Mouse (Mus musculus) heart, embryonic 15.5 days (tissue): Measurements from ENCODE around the gene 2200002D01Rik. TPM values are rescaled to one million over a fixed set of nuclear protein-coding genes. Genes with fewer than 3 reads are reported as not detected.
A peak's percentile ranks its signal among the peaks of the same experiment; 100 is the strongest.

ENCODE experiments used
- ATAC-seq: fragments of 200-750 bp; cut with Nextera tagmentation; replicated peaks from 2 replicates; pipeline ENCODE4 v1.8.0; 2017; ENCODE audit warnings: low read depth, moderate TSS enrichment; ENCODE audit not compliant: insufficient number of reproducible peaks, insufficient read depth, low FRiP score
- H3K27ac ChIP-seq: fragments of 300-500 bp; sonication (generic); 2 replicates; pipeline ENCODE4 v1.5.1; 2015; ENCODE audit warnings: mild to moderate bottlenecking, inconsistent platforms
- H3K27me3 ChIP-seq: fragments of 300-500 bp; sonication (generic); 2 replicates; pipeline ENCODE4 v1.6.1; 2015; ENCODE audit warnings: inconsistent platforms
- H3K36me3 ChIP-seq: fragments of 300-500 bp; sonication (generic); 2 replicates; pipeline ENCODE4 v1.6.1; 2015; ENCODE audit warnings: mild to moderate bottlenecking, inconsistent platforms
- H3K4me1 ChIP-seq: fragments of 300-500 bp; sonication (generic); replicated peaks from 2 replicates; pipeline ENCODE4 v1.6.1; 2015; ENCODE audit warnings: inconsistent platforms
- H3K4me2 ChIP-seq: fragments of 300-500 bp; sonication (generic); 2 replicates; pipeline ENCODE4 v1.6.1; 2015; ENCODE audit warnings: inconsistent platforms, mild to moderate bottlenecking, moderate library complexity
- H3K4me3 ChIP-seq: fragments of 300-500 bp; sonication (generic); 2 replicates; pipeline ENCODE4 v1.5.1; 2015; ENCODE audit warnings: mild to moderate bottlenecking, inconsistent platforms
- H3K9ac ChIP-seq: fragments of 300-500 bp; sonication (generic); 2 replicates; pipeline ENCODE4 v1.6.1; 2015; ENCODE audit warnings: mild to moderate bottlenecking, inconsistent platforms
- H3K9me3 ChIP-seq: fragments of 300-500 bp; sonication (generic); replicated peaks from 2 replicates; pipeline ENCODE4 v1.6.1; 2016; ENCODE audit warnings: inconsistent platforms
- whole genome bisulfite sequencing: fragments of 180-500 bp; shearing (Covaris S2); methylation state at CpG from one replicate; pipeline ENCODE4 v1.1.7; 2015; ENCODE audit warnings: mixed read lengths; 5-methylcytosine and 5-hydroxymethylcytosine counted together
- polyA plus RNA-seq: library from polyadenylated mRNA; unstranded; fragments of >200 nt; fragmentation: Nextera tagmentation; extraction: Ambion mirVana; gene quantifications from 2 replicates; pipeline ENCODE4 v1.2.1, GENCODE M21; 2015

The 2200002D01Rik gene
- polyA plus RNA-seq, 1 experiment from 2014 or later, result 7.1 TPM

- H3K27me3 ChIP-seq, result peaks cover 18% of the 10 kb centered on the region
Observed at GRCm38 (mm10) chr7:29288942-29289638, 40.8 kb upstream of the 2200002D01Rik start, which contains the start of gene Ppp1r14a. Gene Ppp1r14a, plus strand, starts transcription at chr7:29289308.

GRCm38 (mm10) chr7:29288079-29288478, 39.8 kb upstream of the 2200002D01Rik start:
- H3K36me3 ChIP-seq, result no peaks in the 10 kb centered on the region
- H3K9me3 ChIP-seq, result no peaks in the 10 kb centered on the region
- no peak overlapping the region for H3K27ac ChIP-seq
- peaks cover 32% of the 10 kb centered on the region for H3K4me1 ChIP-seq
- H3K4me2 ChIP-seq, result no peak overlapping the region
- 92% methylated on average over 2 of the region's 2 CpGs for WGBS
- no peak overlapping the region for H3K4me3 ChIP-seq
- H3K27me3 ChIP-seq, result peaks cover 18% of the 10 kb centered on the region
- no peak for ATAC-seq
- no peak overlapping the region for H3K9ac ChIP-seq

More at GRCm38 (mm10) chr7:29288942-29289638, 40.8 kb upstream of the 2200002D01Rik start, which contains the start of gene Ppp1r14a:
- ATAC-seq, result peak; percentile 53; the same call in 1 of the 2 replicates
- Histone ChIP-seq H3K4me1 (peaks cover 37% of the 10 kb centered on the region), H3K9ac (peak within 1 kb of the TSS; percentile 62), H3K27ac (peak within 1 kb of the TSS; percentile 69), H3K36me3 (no peaks in the 10 kb centered on the region), H3K9me3 (no peaks in the 10 kb centered on the region), H3K4me2 (peak within 1 kb of the TSS; percentile 95), H3K4me3 (peak within 1 kb of the TSS; percentile 69)
- WGBS, result 2% methylated on average over 59 of the region's 59 CpGs

DNA sequence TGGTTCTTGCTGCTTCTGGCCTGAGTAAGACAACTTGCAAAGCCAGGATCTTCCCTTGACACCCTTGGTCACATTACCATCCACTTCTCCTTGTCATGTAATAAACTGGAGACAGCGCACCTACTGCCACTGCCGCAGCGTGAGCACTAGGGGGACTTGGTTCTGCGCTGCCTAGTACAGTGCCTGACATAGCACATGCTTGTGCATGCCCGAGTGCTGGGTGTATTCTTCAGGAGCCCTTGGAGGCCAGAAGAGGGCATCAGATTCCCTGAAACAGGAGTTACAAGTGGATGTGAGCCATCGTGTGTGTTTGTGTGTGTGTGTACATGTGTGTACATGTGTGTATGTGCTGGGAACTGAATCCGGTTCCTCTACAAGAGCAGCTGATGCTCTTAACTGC, 39.2 kb upstream of the 2200002D01Rik start:
- Histone ChIP-seq H3K4me1 (peaks cover 29% of the 10 kb centered on the region), H3K36me3 (no peaks in the 10 kb centered on the region), H3K27me3 (peaks cover 18% of the 10 kb centered on the region), H3K27ac (no peak overlapping the region), H3K4me2 (no peak overlapping the region), H3K4me3 (no peak overlapping the region), H3K9me3 (no peaks in the 10 kb centered on the region), H3K9ac (no peak overlapping the region)
- WGBS, result 85% methylated on average over 7 of the region's 7 CpGs
- no peak for ATAC-seq

DNA sequence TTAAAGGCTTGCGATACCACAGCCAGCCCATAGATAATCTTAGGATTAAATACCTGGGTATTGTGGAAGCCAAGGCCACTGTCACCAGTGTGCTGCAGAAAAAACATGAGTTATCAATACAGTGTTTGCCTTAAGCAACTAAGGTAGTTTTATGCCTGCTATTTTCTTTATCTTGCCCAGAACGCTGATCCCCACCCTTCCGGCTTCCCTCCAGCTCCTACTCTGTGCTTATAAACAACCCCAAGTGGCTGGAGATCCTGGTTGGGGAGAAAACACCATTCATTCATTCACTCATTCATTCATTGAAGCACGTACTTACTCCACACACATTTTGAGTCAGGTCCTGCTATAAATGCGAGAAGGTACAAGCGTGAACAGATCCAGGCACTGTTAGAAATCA, 36.3 kb upstream of the 2200002D01Rik start:
- Histone ChIP-seq H3K4me1 (peaks cover 28% of the 10 kb centered on the region), H3K4me2 (no peak overlapping the region), H3K9me3 (no peaks in the 10 kb centered on the region), H3K27me3 (peaks cover 18% of the 10 kb centered on the region), H3K4me3 (no peak overlapping the region), H3K36me3 (no peaks in the 10 kb centered on the region), H3K27ac (no peak overlapping the region), H3K9ac (no peak overlapping the region)
- no peak for ATAC-seq
- 84% methylated on average over 6 of the region's 6 CpGs for WGBS

- Histone ChIP-seq H3K9me3 (no peaks in the 10 kb centered on the region), H3K4me1 (peaks cover 22% of the 10 kb centered on the region), H3K4me2 (no peak overlapping the region), H3K36me3 (no peaks in the 10 kb centered on the region), H3K27me3 (peaks cover 14% of the 10 kb centered on the region), H3K27ac (no peak overlapping the region), H3K9ac (no peak overlapping the region), H3K4me3 (no peak overlapping the region)
- no peak for ATAC-seq
- 71% methylated on average over 4 of the region's 4 CpGs for WGBS
Observed at GRCm38 (mm10) chr7:29283876-29284275, 35.6 kb upstream of the 2200002D01Rik start.

- H3K9me3 ChIP-seq, result no peaks in the 10 kb centered on the region
- no peak overlapping the region for H3K27ac ChIP-seq
- H3K4me1 ChIP-seq, result peaks cover 17% of the 10 kb centered on the region
- peak overlapping the region; percentile 77 for H3K9ac ChIP-seq
- 10% methylated on average over 21 of the region's 21 CpGs for WGBS
- peaks cover 5% of the 10 kb centered on the region; the same call in 1 of the 2 replicates for H3K27me3 ChIP-seq
- no peak for ATAC-seq
- peak overlapping the region; percentile 96 for H3K4me2 ChIP-seq
- H3K36me3 ChIP-seq, result no peaks in the 10 kb centered on the region
- H3K4me3 ChIP-seq, result peak overlapping the region; percentile 72
Observed at GRCm38 (mm10) chr7:29282074-29282554, 33.8 kb upstream of the 2200002D01Rik start.

- Histone ChIP-seq H3K27ac (peak within 1 kb of the TSS; percentile 65), H3K4me3 (peak within 1 kb of the TSS; percentile 72), H3K9me3 (no peaks in the 10 kb centered on the region), H3K4me2 (peak within 1 kb of the TSS; percentile 96), H3K27me3 (peaks cover 5% of the 10 kb centered on the region; the same call in 1 of the 2 replicates), H3K4me1 (peaks cover 24% of the 10 kb centered on the region), H3K9ac (peak within 1 kb of the TSS; percentile 77), H3K36me3 (no peaks in the 10 kb centered on the region)
- under 1% methylated on average over 80 of the region's 80 CpGs for WGBS
- ATAC-seq, result peak; percentile 63
Observed at GRCm38 (mm10) chr7:29281201-29282073, 33.2 kb upstream of the 2200002D01Rik start, which contains the start of gene Spint2. Gene Spint2, minus strand, starts transcription at chr7:29281912.

- no peaks in the 10 kb centered on the region for H3K36me3 ChIP-seq
- H3K27me3 ChIP-seq, result peaks cover 5% of the 10 kb centered on the region; the same call in 1 of the 2 replicates
- no peaks in the 10 kb centered on the region for H3K9me3 ChIP-seq
- peak overlapping the region; percentile 96 for H3K4me2 ChIP-seq
- H3K27ac ChIP-seq, result peak overlapping the region; percentile 65; the same call in 1 of the 2 replicates
- WGBS, result 14% methylated on average over 13 of the region's 13 CpGs
- H3K9ac ChIP-seq, result peak overlapping the region; percentile 77
- ATAC-seq, result no peak
- peak overlapping the region; percentile 72 for H3K4me3 ChIP-seq
- peaks cover 26% of the 10 kb centered on the region for H3K4me1 ChIP-seq
Observed at GRCm38 (mm10) chr7:29280801-29281200, 32.5 kb upstream of the 2200002D01Rik start.

- H3K9me3 ChIP-seq, result no peaks in the 10 kb centered on the region
- peaks cover 26% of the 10 kb centered on the region for H3K4me1 ChIP-seq
- H3K4me3 ChIP-seq, result no peak overlapping the region
- ATAC-seq, result peak; percentile 28; the same call in 1 of the 2 replicates
- no peak overlapping the region for H3K9ac ChIP-seq
- 40% methylated on average over 8 of the region's 8 CpGs for WGBS
- H3K27me3 ChIP-seq, result peaks cover 2% of the 10 kb centered on the region; the same call in 1 of the 2 replicates
- no peaks in the 10 kb centered on the region for H3K36me3 ChIP-seq
- H3K4me2 ChIP-seq, result peak overlapping the region; percentile 96
- H3K27ac ChIP-seq, result peak overlapping the region; percentile 39; the same call in 1 of the 2 replicates
Observed at GRCm38 (mm10) chr7:29279924-29280323, 31.7 kb upstream of the 2200002D01Rik start.

- H3K9me3 ChIP-seq, result no peaks in the 10 kb centered on the region
- H3K4me3 ChIP-seq, result no peak overlapping the region
- H3K9ac ChIP-seq, result no peak overlapping the region
- H3K4me1 ChIP-seq, result peaks cover 28% of the 10 kb centered on the region
- H3K27me3 ChIP-seq, result no peaks in the 10 kb centered on the region
- H3K4me2 ChIP-seq, result no peak overlapping the region
- H3K36me3 ChIP-seq, result no peaks in the 10 kb centered on the region
- ATAC-seq, result no peak
- H3K27ac ChIP-seq, result 0 out of 2 replicates have a peak overlapping the region, but pooled peaks have one; percentile 39
Observed at GRCm38 (mm10) chr7:29279261-29279660, 31.0 kb upstream of the 2200002D01Rik start.

- no peak overlapping the region for H3K4me3 ChIP-seq
- 72% methylated on average over 4 of the region's 4 CpGs for WGBS
- H3K4me1 ChIP-seq, result peaks cover 33% of the 10 kb centered on the region
Observed at GRCm38 (mm10) chr7:29277510-29277909, 29.2 kb upstream of the 2200002D01Rik start.

More at GRCm38 (mm10) chr7:29277510-29277909, 29.2 kb upstream of the 2200002D01Rik start:
- no peaks in the 10 kb centered on the region for H3K36me3 ChIP-seq
- no peak overlapping the region for H3K4me2 ChIP-seq
- no peaks in the 10 kb centered on the region for H3K9me3 ChIP-seq
- no peak for ATAC-seq
- no peaks in the 10 kb centered on the region for H3K27me3 ChIP-seq
- no peak overlapping the region for H3K9ac ChIP-seq
- no peak overlapping the region for H3K27ac ChIP-seq
